Mouse (Mus musculus) thymus, adult 2 months (tissue): ENCODE measurements around the gene Sec14l1. TPM values are rescaled to one million over a fixed set of nuclear protein-coding genes. Genes with fewer than 3 reads are reported as not detected.

ENCODE experiments used
- DNase-seq: peaks from one replicate; pipeline ENCODE4 v3.0.0; 2021
- H3K27ac ChIP-seq: fragments of 200-500 bp; 2 replicates; pipeline ENCODE4 v1.5.1; 2012; ENCODE audit warnings: low read length, control low read depth; ENCODE audit not compliant: control insufficient read depth, insufficient read depth
- H3K27me3 ChIP-seq: fragments of 200-500 bp; 2 replicates; pipeline ENCODE4 v1.6.1; 2012; ENCODE audit warnings: mild to moderate bottlenecking, low read length, moderate library complexity, mixed read lengths; ENCODE audit not compliant: control insufficient read depth, insufficient read depth
- H3K36me3 ChIP-seq: fragments of 200-500 bp; 2 replicates; pipeline ENCODE4 v1.6.1; 2012; ENCODE audit warnings: mild to moderate bottlenecking, low read length, moderate library complexity; ENCODE audit not compliant: control insufficient read depth, insufficient read depth
- H3K4me1 ChIP-seq: fragments of 200-500 bp; replicated peaks from 2 replicates; pipeline ENCODE4 v1.6.1; 2012; ENCODE audit warnings: low read length; ENCODE audit not compliant: control insufficient read depth, insufficient read depth
- H3K4me3 ChIP-seq: fragments of 200-500 bp; 2 replicates; pipeline ENCODE4 v1.5.1; 2012; ENCODE audit warnings: mild to moderate bottlenecking, low read length, control low read depth, moderate library complexity; ENCODE audit not compliant: control insufficient read depth, insufficient read depth
- CTCF ChIP-seq: fragments of 200-500 bp; IDR thresholded peaks from 2 replicates; pipeline ENCODE4 v1.5.1; 2012; ENCODE audit warnings: mild to moderate bottlenecking, control low read depth, low read length, moderate library complexity, borderline replicate concordance; ENCODE audit not compliant: control insufficient read depth, poor library complexity, insufficient read depth; ENCODE audit errors: extremely low read depth
- POLR2A ChIP-seq: fragments of 200-500 bp; IDR thresholded peaks from 2 replicates; pipeline ENCODE4 v1.6.1; 2012; ENCODE audit warnings: mild to moderate bottlenecking, low read length, control low read depth, moderate library complexity; ENCODE audit not compliant: control insufficient read depth, poor library complexity, insufficient read depth; ENCODE audit errors: extremely low read depth
- WGBS: fragments of 180-500 bp; shearing (Covaris S2); methylation state at CpG from one replicate; pipeline ENCODE4 v1.1.7; 2018; 5-methylcytosine and 5-hydroxymethylcytosine counted together
- polyA plus RNA-seq: library from polyadenylated mRNA; depleted of rRNA; stranded (reverse); fragments of >200 nt; gene quantifications from 2 replicates; pipeline ENCODE4 v1.2.3, GENCODE M21; 2012

The Sec14l1 gene
- polyA plus RNA-seq, 1 experiment: 84.8 TPM

DNA sequence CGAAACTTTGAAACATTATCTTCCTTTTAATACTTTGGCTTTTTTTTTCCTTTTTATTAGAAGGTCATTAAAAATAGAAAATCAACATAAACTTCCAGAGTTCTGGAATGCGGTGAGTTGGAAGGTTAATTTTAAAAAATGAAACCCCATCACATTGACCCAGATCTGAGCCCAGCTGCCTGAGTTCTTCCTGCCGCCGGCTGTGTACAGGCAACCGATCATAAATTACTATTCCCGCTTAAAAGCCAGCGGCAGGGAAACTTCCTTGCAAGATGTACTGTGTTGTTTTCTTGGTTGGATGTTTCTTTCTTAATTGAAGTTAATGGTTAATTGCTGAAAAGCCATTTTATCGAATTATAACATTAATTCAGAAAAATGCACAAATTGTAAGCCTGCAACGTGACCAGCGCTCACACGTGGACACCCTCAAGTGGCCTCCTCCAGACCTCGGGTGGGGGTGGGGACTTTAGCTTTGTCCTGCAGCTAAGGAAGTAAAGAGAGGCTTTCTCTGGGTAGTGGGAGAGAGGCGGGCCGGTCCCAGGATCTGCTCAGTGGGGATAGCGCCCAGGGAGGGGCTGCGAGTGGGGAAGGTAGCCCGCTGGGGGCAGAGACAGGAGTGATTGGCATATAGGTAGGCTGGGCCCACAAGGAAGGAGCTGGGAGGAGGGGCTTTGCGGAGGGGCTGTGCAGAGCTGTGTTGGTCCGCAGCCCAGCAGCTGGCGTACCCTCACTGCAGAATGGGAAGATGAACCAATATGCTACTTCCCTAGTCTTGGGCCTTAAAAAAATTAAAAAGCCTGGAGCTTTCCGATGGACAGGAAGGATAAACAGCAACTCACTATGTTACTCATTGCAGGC is 70.3 kb downstream of the Sec14l1 start:
- Histone ChIP-seq H3K4me1 (no peaks in the 10 kb centered on the region), H3K27ac (no peak overlapping the region), H3K4me3 (no peak overlapping the region), H3K36me3 (no peaks in the 10 kb centered on the region), H3K27me3 (no peaks in the 10 kb centered on the region)
- WGBS: 79% methylated on average over 21 of the region's 21 CpGs
- TF ChIP-seq CTCF (no peak), POLR2A (no peak)
- no peak for DNase-seq

DNA sequence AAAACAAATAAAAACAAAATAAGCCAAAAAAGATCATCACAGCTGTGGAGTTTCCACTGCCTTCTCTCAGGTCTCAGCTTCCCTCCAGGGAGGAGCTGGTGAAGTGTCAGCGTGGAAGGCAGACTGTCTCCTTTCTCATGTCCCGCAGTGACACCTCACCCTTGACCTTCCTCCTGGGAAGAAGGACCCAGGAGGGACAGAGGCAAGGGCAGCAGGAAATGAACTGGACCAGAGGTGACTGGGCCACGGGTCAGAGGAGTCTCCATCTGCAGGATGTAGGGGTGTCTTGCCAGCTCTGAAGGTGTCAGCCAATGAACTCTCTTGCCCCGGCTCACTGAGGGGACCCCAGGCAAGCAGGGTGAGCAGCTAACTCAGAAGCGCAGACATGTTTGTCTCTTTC is 76.6 kb downstream of the Sec14l1 start:
- no peak for DNase-seq
- 85% methylated on average over 5 of the region's 5 CpGs for WGBS

DNA sequence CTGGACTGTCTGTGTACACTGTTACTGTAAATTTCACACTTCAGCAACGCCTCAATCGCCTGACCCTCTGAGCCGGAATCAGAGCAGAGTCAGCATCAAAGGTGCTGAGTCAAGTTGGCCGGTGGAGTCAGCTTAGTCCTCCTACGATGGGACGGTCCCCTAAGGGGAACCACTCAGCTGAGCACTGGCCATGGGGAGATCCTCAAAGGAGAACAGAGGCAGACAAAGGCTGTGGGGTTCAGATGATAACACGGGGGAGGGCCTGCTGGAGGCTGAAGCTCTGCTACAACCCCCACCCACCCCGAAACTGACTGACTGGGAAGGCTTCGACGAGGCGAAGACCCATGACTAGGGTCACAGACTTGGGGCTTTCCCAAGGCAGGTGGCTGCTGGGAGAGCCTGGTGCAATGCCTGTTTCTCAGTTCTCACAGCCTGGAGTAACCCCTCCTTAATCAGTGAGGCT is 79.5 kb downstream of the Sec14l1 start:
- H3K27ac ChIP-seq: no peak overlapping the region
- H3K36me3 ChIP-seq: no peaks in the 10 kb centered on the region
- H3K27me3 ChIP-seq: no peaks in the 10 kb centered on the region
- 58% methylated on average over 11 of the region's 11 CpGs for WGBS
- DNase-seq: no peak
- no peak overlapping the region for H3K4me3 ChIP-seq
- TF ChIP-seq POLR2A (no peak), CTCF (no peak)
- H3K4me1 ChIP-seq: 0 out of 2 replicates have a peak, but pooled peaks cover 4% of the 10 kb centered on the region

More for the DNA sequence above, 76.6 kb downstream of the Sec14l1 start:
- H3K27ac ChIP-seq: no peak overlapping the region
- H3K4me3 ChIP-seq: no peak overlapping the region
- no peaks in the 10 kb centered on the region for H3K36me3 ChIP-seq
- no peaks in the 10 kb centered on the region for H3K4me1 ChIP-seq
- H3K27me3 ChIP-seq: no peaks in the 10 kb centered on the region
- TF ChIP-seq POLR2A (no peak), CTCF (no peak)

DNA sequence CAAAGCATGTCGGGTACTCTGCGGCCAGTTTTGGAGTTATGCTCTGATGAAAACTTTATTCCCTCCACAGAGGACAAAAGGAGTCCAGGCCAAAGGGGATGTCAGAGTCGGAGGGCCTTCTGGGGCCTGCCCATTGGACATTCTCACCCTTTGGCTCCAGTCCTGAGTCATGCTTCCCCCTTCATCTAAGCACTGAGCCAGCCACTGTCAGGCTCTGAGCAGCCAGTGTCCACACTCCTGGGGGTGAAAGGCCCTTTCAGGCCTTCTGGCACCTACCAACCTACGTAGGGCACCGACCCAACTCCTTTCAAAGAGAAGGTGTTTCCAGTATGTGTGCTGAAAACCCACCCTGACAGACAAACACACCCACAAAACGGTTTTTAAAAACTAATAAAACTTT is 80.6 kb downstream of the Sec14l1 start:
- Histone ChIP-seq H3K4me3 (no peak overlapping the region), H3K36me3 (no peaks in the 10 kb centered on the region), H3K4me1 (peaks cover 14% of the 10 kb centered on the region; the same call in 1 of the 2 replicates), H3K27ac (no peak overlapping the region), H3K27me3 (no peaks in the 10 kb centered on the region)
- 96% methylated on average over 6 of the region's 6 CpGs for WGBS
- no peak for DNase-seq
- TF ChIP-seq POLR2A (no peak), CTCF (no peak)

DNA sequence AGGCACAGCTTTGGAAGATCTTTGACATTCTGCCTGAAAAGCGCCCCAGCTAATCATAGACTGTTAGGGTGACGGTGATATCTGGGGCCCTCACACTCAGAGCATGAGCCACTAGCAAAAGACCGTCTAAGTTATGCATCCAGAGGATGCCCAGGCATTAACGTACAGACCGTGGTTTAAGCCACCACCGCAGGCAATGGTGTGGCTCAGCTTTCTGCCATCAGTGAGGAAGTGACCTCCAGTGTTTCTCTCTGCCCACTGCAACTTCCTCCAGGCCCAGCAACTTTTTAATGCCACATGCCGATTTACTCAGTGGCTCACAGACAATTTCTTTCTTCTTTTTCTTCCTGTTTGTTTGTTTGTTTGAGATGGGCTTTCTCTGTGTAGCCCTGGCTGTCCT is 81.7 kb downstream of the Sec14l1 start:
- H3K27me3 ChIP-seq: no peaks in the 10 kb centered on the region
- no peak for DNase-seq
- peaks cover 18% of the 10 kb centered on the region for H3K4me1 ChIP-seq
- H3K4me3 ChIP-seq: no peak overlapping the region
- no peak overlapping the region for H3K27ac ChIP-seq
- TF ChIP-seq POLR2A (no peak), CTCF (no peak)
- WGBS: 48% methylated on average over 7 of the region's 7 CpGs
- H3K36me3 ChIP-seq: no peaks in the 10 kb centered on the region

DNA sequence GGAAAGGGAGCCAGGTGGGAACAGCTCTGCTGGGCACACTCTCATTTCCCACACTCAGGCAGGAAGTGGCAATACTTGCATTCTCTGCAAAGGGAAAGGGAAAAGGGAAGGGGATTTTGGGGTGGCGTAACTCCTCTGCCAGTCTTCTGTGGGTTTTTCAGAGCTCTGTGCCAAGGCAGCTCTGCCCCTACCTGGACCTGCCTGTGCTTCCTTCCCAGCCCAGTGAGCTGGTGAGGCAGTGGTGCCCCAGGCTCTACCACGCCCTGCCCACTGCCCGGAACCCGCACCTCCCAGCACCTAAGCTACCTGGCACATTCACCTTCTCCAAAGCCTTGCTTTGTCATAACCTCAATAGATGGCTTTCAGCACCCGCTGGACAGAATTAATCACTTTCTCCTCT is 83.2 kb downstream of the Sec14l1 start:
- no peak for TF ChIP-seq CTCF
- TF ChIP-seq POLR2A: no peak
- whole genome bisulfite sequencing: 36% methylated on average over 5 of the region's 5 CpGs
- Histone ChIP-seq H3K27me3 (no peaks in the 10 kb centered on the region), H3K4me3 (no peak overlapping the region), H3K4me1 (peaks cover 18% of the 10 kb centered on the region), H3K27ac (no peak overlapping the region), H3K36me3 (no peaks in the 10 kb centered on the region)
- DNase-seq: no peak
